Mouse (Mus musculus): ENCODE data around the gene Gm10031. TPM values are rescaled to one million over a fixed set of nuclear protein-coding genes. Genes with fewer than 3 reads are reported as not detected.
A peak's percentile ranks its signal among the peaks of the same experiment; 100 is the strongest.
"Not testable (repeated sequence)": the region's sequence is repeated elsewhere in the genome, so short reads cannot be mapped to it uniquely, and the experiment has no call there.

Gm10031 gene
- polyA plus RNA-seq, 1 experiment: 3.6 TPM

- Histone ChIP-seq H3ac (ENCODE audit: control insufficient read depth, insufficient read length) (no peak overlapping the region), H3K36me3 (ENCODE audit: control insufficient read depth, insufficient read depth) (no peaks in the 10 kb centered on the region), H3K4me3 (no peak overlapping the region), H3K4me2 (ENCODE audit: low read depth) (no peak overlapping the region), H3K79me2 (ENCODE audit: control insufficient read depth, insufficient read depth) (no peaks in the 10 kb centered on the region), H3K27me3 (ENCODE audit: control insufficient read depth, insufficient read depth, insufficient read length) (no peaks in the 10 kb centered on the region)
- TF ChIP-seq MYOD1 (IDR thresholded peaks at IDR 0.05; ENCODE audit: control insufficient read depth in 1 of 3, insufficient read length in 2 of 3, low read depth in 2 of 3) (peak in 1 of 3 experiments; percentile 21), REST (IDR thresholded peaks at IDR 0.05; ENCODE audit: insufficient read depth, insufficient read length) (no peak), CEBPB (IDR thresholded peaks at IDR 0.05; ENCODE audit: insufficient read depth, poor library complexity, severe bottlenecking) (peak; percentile 71; the same call in 1 of the 2 replicates)
These were observed 18.8 kb upstream of the Gm10031 start for GRCm38 (mm10) chr1:156504945-156505523.

DNA sequence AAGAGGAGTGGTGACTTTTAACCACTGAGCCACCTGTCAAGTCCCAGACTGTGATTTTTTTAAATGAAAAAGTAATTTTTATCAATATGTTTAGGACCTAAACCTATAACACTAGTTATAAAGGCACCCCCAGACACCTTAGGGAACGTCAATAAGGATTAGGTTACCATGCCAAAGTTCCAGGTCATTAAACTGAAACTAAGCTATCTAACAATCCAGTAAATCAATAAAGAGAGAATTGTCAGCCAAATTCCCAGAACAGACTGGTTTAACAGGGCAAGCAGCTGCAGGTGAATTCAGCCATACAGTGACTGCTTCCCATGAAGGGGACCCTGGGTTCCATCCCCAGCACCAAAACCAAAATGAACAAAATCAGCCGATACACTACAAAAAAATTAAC is 17.9 kb upstream of the Gm10031 start:
- no peaks in the 10 kb centered on the region for H3K79me2 ChIP-seq (ENCODE audit: control insufficient read depth, insufficient read depth)
- no peak for TF ChIP-seq POLR2AphosphoS2 (IDR thresholded peaks at IDR 0.05; ENCODE audit: insufficient read length, low read depth)
- no peak for TF ChIP-seq MAX (IDR thresholded peaks at IDR 0.05; ENCODE audit: low read depth)
- no peak for TF ChIP-seq E2F4 (IDR thresholded peaks at IDR 0.05; ENCODE audit: insufficient read depth)
- no peaks in the 10 kb centered on the region for H3K27me3 ChIP-seq (ENCODE audit: control insufficient read depth, insufficient read depth, insufficient read length)
- H3K4me3 ChIP-seq: no peak overlapping the region
- no peak overlapping the region for H3ac ChIP-seq (ENCODE audit: control insufficient read depth, insufficient read length)
- H3K4me2 ChIP-seq (ENCODE audit: low read depth): no peak overlapping the region
- H3K36me3 ChIP-seq (ENCODE audit: control insufficient read depth, insufficient read depth): no peaks in the 10 kb centered on the region

- H3K4me3 ChIP-seq: no peak overlapping the region
- no peak overlapping the region for H3ac ChIP-seq (ENCODE audit: control insufficient read depth, insufficient read length)
- TF ChIP-seq MYOD1 (IDR thresholded peaks at IDR 0.05; ENCODE audit: control insufficient read depth in 1 of 3, insufficient read length in 2 of 3, low read depth in 2 of 3) (no peak), E2F4 (IDR thresholded peaks at IDR 0.05; ENCODE audit: insufficient read depth) (no peak), MAX (IDR thresholded peaks at IDR 0.05; ENCODE audit: low read depth) (no peak), TCF3 (IDR thresholded peaks at IDR 0.05; ENCODE audit: insufficient read length, low read depth) (no peak), REST (IDR thresholded peaks at IDR 0.05; ENCODE audit: insufficient read depth, insufficient read length) (no peak), POLR2AphosphoS2 (IDR thresholded peaks at IDR 0.05; ENCODE audit: insufficient read length, low read depth) (no peak), CEBPB (IDR thresholded peaks at IDR 0.05; ENCODE audit: insufficient read depth, poor library complexity, severe bottlenecking) (no peak), USF1 (IDR thresholded peaks at IDR 0.05; ENCODE audit: low read depth) (no peak), MYOG (IDR thresholded peaks at IDR 0.05; ENCODE audit: control insufficient read depth in 1 of 3, insufficient read depth in 1 of 3, insufficient read length in 2 of 3, low read depth in 2 of 3) (no peak), SRF (IDR thresholded peaks at IDR 0.05; ENCODE audit: control insufficient read depth, insufficient read length, low read depth) (no peak), TCF12 (IDR thresholded peaks at IDR 0.05; ENCODE audit: insufficient read depth, poor library complexity, severe bottlenecking) (no peak), POLR2A (IDR thresholded peaks at IDR 0.05; ENCODE audit: insufficient read length, low read depth) (no peak)
- no peaks in the 10 kb centered on the region for H3K27me3 ChIP-seq (ENCODE audit: control insufficient read depth, insufficient read depth, insufficient read length)
- peak overlapping the region; percentile 1 for H3K4me2 ChIP-seq (ENCODE audit: low read depth)
- H3K79me2 ChIP-seq (ENCODE audit: control insufficient read depth, insufficient read depth): no peaks in the 10 kb centered on the region
- no peaks in the 10 kb centered on the region for H3K36me3 ChIP-seq (ENCODE audit: control insufficient read depth, insufficient read depth)
These were observed 16.1 kb upstream of the Gm10031 start for GRCm38 (mm10) chr1:156507753-156508152.

DNA sequence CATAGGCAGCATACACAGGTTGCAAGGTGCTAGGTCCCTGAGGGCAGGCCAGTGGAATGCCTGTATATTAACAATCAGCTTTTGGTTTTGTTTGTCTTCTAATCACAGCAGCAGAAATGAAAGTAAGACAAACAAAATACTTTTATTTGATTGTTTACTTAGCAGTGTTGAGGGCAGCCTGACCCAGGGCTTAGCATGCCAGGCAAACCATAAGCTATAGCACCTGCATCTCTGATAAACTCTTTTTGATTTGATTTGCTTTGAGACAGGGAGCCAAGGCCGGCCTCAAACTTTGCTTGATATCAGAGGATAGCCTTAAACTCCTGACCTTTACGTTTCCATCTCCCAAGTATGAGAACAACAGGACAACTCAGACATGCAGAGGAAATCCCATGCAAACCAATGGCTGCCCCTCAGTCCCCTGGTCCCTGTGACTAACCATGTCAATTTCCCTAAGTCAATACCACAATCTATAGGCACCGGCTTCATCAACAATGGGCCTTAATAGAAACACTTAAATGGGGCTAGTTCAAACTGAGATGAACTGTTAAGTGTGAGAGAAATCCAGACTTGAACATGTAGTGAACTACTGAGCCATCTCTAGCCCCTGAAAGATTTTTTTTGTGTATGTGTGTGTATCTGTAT is 3.6 kb upstream of the Gm10031 start:
- Histone ChIP-seq H3K36me3 (ENCODE audit: control insufficient read depth, insufficient read depth) (no peaks in the 10 kb centered on the region), H3K4me2 (ENCODE audit: low read depth) (no peak overlapping the region), H3K27me3 (ENCODE audit: control insufficient read depth, insufficient read depth, insufficient read length) (no peaks in the 10 kb centered on the region), H3K4me3 (no peak overlapping the region), H3ac (ENCODE audit: control insufficient read depth, insufficient read length) (no peak overlapping the region), H3K79me2 (ENCODE audit: control insufficient read depth, insufficient read depth) (no peaks in the 10 kb centered on the region)
- no peak for TF ChIP-seq CEBPB (IDR thresholded peaks at IDR 0.05; ENCODE audit: insufficient read depth, poor library complexity, severe bottlenecking)
- TF ChIP-seq SRF (IDR thresholded peaks at IDR 0.05; ENCODE audit: control insufficient read depth, insufficient read length, low read depth): no peak
- TF ChIP-seq MYOD1 (IDR thresholded peaks at IDR 0.05; ENCODE audit: control insufficient read depth in 1 of 3, insufficient read length in 2 of 3, low read depth in 2 of 3): no peak
- TF ChIP-seq POLR2AphosphoS2 (IDR thresholded peaks at IDR 0.05; ENCODE audit: insufficient read length, low read depth): no peak
- no peak for TF ChIP-seq MYOG (IDR thresholded peaks at IDR 0.05; ENCODE audit: control insufficient read depth in 1 of 3, insufficient read depth in 1 of 3, insufficient read length in 2 of 3, low read depth in 2 of 3)
- no peak for TF ChIP-seq REST (IDR thresholded peaks at IDR 0.05; ENCODE audit: insufficient read depth, insufficient read length)
- no peak for TF ChIP-seq TCF12 (IDR thresholded peaks at IDR 0.05; ENCODE audit: insufficient read depth, poor library complexity, severe bottlenecking)
- TF ChIP-seq TCF3 (IDR thresholded peaks at IDR 0.05; ENCODE audit: insufficient read length, low read depth): no peak
- no peak for TF ChIP-seq POLR2A (IDR thresholded peaks at IDR 0.05; ENCODE audit: insufficient read length, low read depth)
- no peak for TF ChIP-seq E2F4 (IDR thresholded peaks at IDR 0.05; ENCODE audit: insufficient read depth)
- TF ChIP-seq USF1 (IDR thresholded peaks at IDR 0.05; ENCODE audit: low read depth): no peak
- no peak for TF ChIP-seq MAX (IDR thresholded peaks at IDR 0.05; ENCODE audit: low read depth)

GRCm38 (mm10) chr1:156521796-156522517 is 1.9 kb upstream of the Gm10031 start:
- Histone ChIP-seq H3K4me2 (ENCODE audit: low read depth) (no peak overlapping the region), H3K4me3 (no peak overlapping the region), H3K27me3 (ENCODE audit: control insufficient read depth, insufficient read depth, insufficient read length) (no peaks in the 10 kb centered on the region), H3ac (ENCODE audit: control insufficient read depth, insufficient read length) (no peak overlapping the region), H3K36me3 (ENCODE audit: control insufficient read depth, insufficient read depth) (no peaks in the 10 kb centered on the region), H3K79me2 (ENCODE audit: control insufficient read depth, insufficient read depth) (no peaks in the 10 kb centered on the region)
- TF ChIP-seq SRF (IDR thresholded peaks at IDR 0.05; ENCODE audit: control insufficient read depth, insufficient read length, low read depth): no peak
- TF ChIP-seq MYOD1 (IDR thresholded peaks at IDR 0.05; ENCODE audit: control insufficient read depth in 1 of 3, insufficient read length in 2 of 3, low read depth in 2 of 3): no peak
- no peak for TF ChIP-seq TCF3 (IDR thresholded peaks at IDR 0.05; ENCODE audit: insufficient read length, low read depth)
- no peak for TF ChIP-seq REST (IDR thresholded peaks at IDR 0.05; ENCODE audit: insufficient read depth, insufficient read length)
- TF ChIP-seq CEBPB (IDR thresholded peaks at IDR 0.05; ENCODE audit: insufficient read depth, poor library complexity, severe bottlenecking): no peak
- no peak for TF ChIP-seq MYOG (IDR thresholded peaks at IDR 0.05; ENCODE audit: control insufficient read depth in 1 of 3, insufficient read depth in 1 of 3, insufficient read length in 2 of 3, low read depth in 2 of 3)
- TF ChIP-seq E2F4 (IDR thresholded peaks at IDR 0.05; ENCODE audit: insufficient read depth): no peak
- TF ChIP-seq MAX (IDR thresholded peaks at IDR 0.05; ENCODE audit: low read depth): no peak
- no peak for TF ChIP-seq POLR2AphosphoS2 (IDR thresholded peaks at IDR 0.05; ENCODE audit: insufficient read length, low read depth)
- TF ChIP-seq TCF12 (IDR thresholded peaks at IDR 0.05; ENCODE audit: insufficient read depth, poor library complexity, severe bottlenecking): no peak
- TF ChIP-seq POLR2A (IDR thresholded peaks at IDR 0.05; ENCODE audit: insufficient read length, low read depth): no peak
- no peak for TF ChIP-seq USF1 (IDR thresholded peaks at IDR 0.05; ENCODE audit: low read depth)

- H3K27me3 ChIP-seq (ENCODE audit: control insufficient read depth, insufficient read depth, insufficient read length); H3K4me3 ChIP-seq; H3K4me2 ChIP-seq (ENCODE audit: low read depth); H3K79me2 ChIP-seq (ENCODE audit: control insufficient read depth, insufficient read depth); H3ac ChIP-seq (ENCODE audit: control insufficient read depth, insufficient read length); H3K36me3 ChIP-seq (ENCODE audit: control insufficient read depth, insufficient read depth): not testable (repeated sequence)
These were observed 8.8 kb downstream of the Gm10031 start for GRCm38 (mm10) chr1:156532476-156533175.

Measured in myocyte (in vitro differentiated cells).